Mouse (Mus musculus): Measurements from ENCODE around the gene Helt. TPM values are rescaled to one million over a fixed set of nuclear protein-coding genes. Genes with fewer than 3 reads are reported as not detected.

Gene Helt
- total and polyA plus RNA-seq, 3 experiments: not detected

DNA sequence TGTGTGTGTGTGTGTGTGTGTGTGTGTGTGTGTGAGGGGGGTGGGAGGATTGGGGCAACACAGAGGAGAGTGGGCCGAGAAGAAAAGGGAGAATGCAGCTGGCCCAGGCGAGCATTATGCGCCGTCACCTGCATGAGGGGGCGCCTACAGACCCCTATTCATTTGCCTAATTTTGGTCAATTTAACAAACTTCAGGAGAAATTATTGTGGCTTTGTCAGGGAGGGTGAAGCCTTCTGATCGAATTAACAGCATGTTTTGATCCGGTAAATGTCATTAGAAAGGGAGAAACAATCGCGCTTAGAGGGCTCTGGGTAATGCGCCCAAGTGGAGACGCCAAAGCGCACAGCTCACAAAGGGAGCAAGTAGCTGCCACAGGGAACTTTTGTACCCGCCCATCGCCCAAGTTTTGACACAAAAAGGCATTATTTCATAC lies 647 bp upstream of the Helt start:
- TF ChIP-seq ZMIZ1 (IDR thresholded peaks at IDR 0.05; ENCODE audit: low read depth, low read length): no peak
- TF ChIP-seq PAX5 (IDR thresholded peaks at IDR 0.05; ENCODE audit: low read length): no peak
- no peak for TF ChIP-seq MAX (IDR thresholded peaks at IDR 0.05; ENCODE audit: low read length)
- TF ChIP-seq CHD1 (IDR thresholded peaks at IDR 0.05; ENCODE audit: low read depth, low read length): no peak
- no peak for TF ChIP-seq ZKSCAN1 (IDR thresholded peaks at IDR 0.05; ENCODE audit: borderline replicate concordance, low read depth, low read length)
- no peak for TF ChIP-seq ETS1 (conservative IDR thresholded peaks at IDR 0.05; ENCODE audit: low read depth, low read length)
- H3K9ac ChIP-seq (ENCODE audit: insufficient read depth, low read depth): no peak overlapping the region
- dilution Hi-C loops (cut with MboI; ENCODE audit: extremely low pct_ligation_motif_present, extremely low pct_unique_long_range_greater_than_20kb, low sequenced_read_pairs) (no loop called here), in situ Hi-C loops (cut with MboI; ENCODE audit: low pct_ligation_motif_present, low pct_unique_long_range_greater_than_20kb, low sequenced_read_pairs) (loop anchor here (25.0 kb wide), 1 partner anchor 1092 kb away; no protein-coding TSS in a partner anchor)
- no peak for DNase-seq (ENCODE audit: extremely low read depth)
- H3K4me1 ChIP-seq (ENCODE audit: control insufficient read depth in 1 of 2, insufficient read depth in 2 of 2): no peaks in the 10 kb centered on the region
- H3K4me2 ChIP-seq (ENCODE audit: insufficient read depth, low read depth, poor library complexity, severe bottlenecking): no peak overlapping the region
- H3K27ac ChIP-seq (ENCODE audit: insufficient read depth, low read depth): no peak overlapping the region
- H3K79me2 ChIP-seq (replicated peaks; ENCODE audit: control insufficient read depth, extremely low read depth, insufficient read depth, poor library complexity, severe bottlenecking): no peaks in the 10 kb centered on the region
- peaks cover 14% of the 10 kb centered on the region for H3K27me3 ChIP-seq (replicated peaks)
- no peaks in the 10 kb centered on the region for H3K9me3 ChIP-seq (replicated peaks; ENCODE audit: low read length)
- H3K4me3 ChIP-seq (replicated peaks in 1 of 3; ENCODE audit: low read depth in 2 of 3, low read length in 2 of 3, poor library complexity in 1 of 3): no peak overlapping the region
- no peaks in the 10 kb centered on the region for H3K36me3 ChIP-seq (replicated peaks in 1 of 2; ENCODE audit: control insufficient read depth in 1 of 2, insufficient read depth in 1 of 2, low read length in 1 of 2)

DNA sequence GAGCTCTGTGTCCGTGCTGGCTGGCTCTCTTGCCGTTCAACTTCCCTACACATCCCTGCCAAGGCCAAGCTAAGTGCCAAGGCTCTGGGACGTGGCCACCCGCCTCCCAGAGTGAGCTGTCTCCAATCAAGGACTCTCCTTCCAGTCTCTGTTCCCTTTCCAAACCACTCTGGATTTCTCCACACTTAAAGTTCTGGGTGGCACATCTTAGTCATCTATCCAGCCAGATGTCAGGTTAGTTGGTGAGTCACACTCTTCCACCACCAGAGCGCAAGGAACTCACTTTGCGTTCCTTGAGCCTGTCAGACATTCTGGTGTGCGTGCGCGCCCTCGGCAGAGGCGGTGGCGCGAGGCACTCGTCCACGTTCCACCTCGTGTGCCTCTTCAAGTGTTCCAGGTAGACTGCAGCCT lies 725 bp downstream of the Helt start:
- no peaks in the 10 kb centered on the region for H3K9me3 ChIP-seq (replicated peaks; ENCODE audit: low read length)
- no peaks in the 10 kb centered on the region for H3K79me2 ChIP-seq (replicated peaks; ENCODE audit: control insufficient read depth, extremely low read depth, insufficient read depth, poor library complexity, severe bottlenecking)
- TF ChIP-seq MEF2A (IDR thresholded peaks at IDR 0.05; ENCODE audit: borderline replicate concordance, low read depth, low read length) (no peak), NELFE (IDR thresholded peaks at IDR 0.05; ENCODE audit: low read depth, low read length) (no peak), ZC3H11A (IDR thresholded peaks at IDR 0.05; ENCODE audit: low read depth, low read length) (no peak), SMC3 (IDR thresholded peaks at IDR 0.05; ENCODE audit: low read depth, low read length) (no peak), SIN3A (IDR thresholded peaks at IDR 0.05; ENCODE audit: low read length) (no peak), CTCF (conservative IDR thresholded peaks at IDR 0.05 in 1 of 2, IDR thresholded peaks at IDR 0.05 in 1 of 2; ENCODE audit: low read depth in 2 of 2, low read length in 2 of 2) (no peak), POLR2A (IDR thresholded peaks at IDR 0.05; ENCODE audit: low read depth, low read length) (no peak), CHD1 (IDR thresholded peaks at IDR 0.05; ENCODE audit: low read depth, low read length) (no peak), GABPA (IDR thresholded peaks at IDR 0.05; ENCODE audit: insufficient replicate concordance, low read depth, low read length) (no peak), ELF1 (IDR thresholded peaks at IDR 0.05; ENCODE audit: low read depth, low read length) (no peak), MAZ (IDR thresholded peaks at IDR 0.05; ENCODE audit: low read depth, low read length) (no peak), CHD2 (IDR thresholded peaks at IDR 0.05; ENCODE audit: low read length) (no peak), E2F4 (IDR thresholded peaks at IDR 0.05; ENCODE audit: insufficient replicate concordance, low read depth, low read length) (no peak), PAX5 (IDR thresholded peaks at IDR 0.05; ENCODE audit: low read length) (no peak)
- H3K4me1 ChIP-seq (ENCODE audit: control insufficient read depth in 1 of 2, insufficient read depth in 2 of 2): no peaks in the 10 kb centered on the region
- DNase-seq (ENCODE audit: extremely low read depth): no peak
- dilution Hi-C loops (cut with MboI; ENCODE audit: extremely low pct_ligation_motif_present, extremely low pct_unique_long_range_greater_than_20kb, low sequenced_read_pairs): no loop called here
- no peak overlapping the region for H3K27ac ChIP-seq (ENCODE audit: insufficient read depth, low read depth)
- peaks cover 14% of the 10 kb centered on the region for H3K27me3 ChIP-seq (replicated peaks)
- no peak overlapping the region for H3K4me2 ChIP-seq (ENCODE audit: insufficient read depth, low read depth, poor library complexity, severe bottlenecking)
- no peak overlapping the region for H3K9ac ChIP-seq (ENCODE audit: insufficient read depth, low read depth)
- H3K36me3 ChIP-seq (replicated peaks in 1 of 2; ENCODE audit: control insufficient read depth in 1 of 2, insufficient read depth in 1 of 2, low read length in 1 of 2): no peaks in the 10 kb centered on the region
- in situ Hi-C loops (cut with MboI; ENCODE audit: low pct_ligation_motif_present, low pct_unique_long_range_greater_than_20kb, low sequenced_read_pairs): loop anchor here (25.0 kb wide), 1 partner anchor 1094 kb away; no protein-coding TSS in a partner anchor
- no peak overlapping the region for H3K4me3 ChIP-seq (replicated peaks in 1 of 3; ENCODE audit: low read depth in 2 of 3, low read length in 2 of 3, poor library complexity in 1 of 3)

Data from CH12.LX (cell line).